Mouse (Mus musculus) cortical plate, adult 2 months (tissue): ENCODE results near the gene Phyhipl.

Source experiments
- CTCF ChIP-seq: fragments of 200-500 bp; IDR thresholded peaks from 2 replicates; pipeline ENCODE4 v1.5.1; 2011; ENCODE audit warnings: mild to moderate bottlenecking, control low read depth, low read length; ENCODE audit not compliant: insufficient read depth; ENCODE audit errors: extremely low read depth
- POLR2A ChIP-seq: fragments of 200-500 bp; IDR thresholded peaks from 2 replicates; pipeline ENCODE4 v1.6.1; 2011; ENCODE audit warnings: mild to moderate bottlenecking, low read length, control low read depth; ENCODE audit not compliant: insufficient read depth; ENCODE audit errors: extremely low read depth

- no peak for TF ChIP-seq POLR2A
- TF ChIP-seq CTCF = 0 out of 2 replicates have a peak, but pooled peaks have one; percentile 1
Measured at GRCm38 (mm10) chr10:70507880-70508279, 147.9 kb downstream of the Phyhipl start.
